Mouse (Mus musculus) thymus, postnatal 14 days (tissue): Measurements from ENCODE around the gene Fam214a.
A peak's percentile ranks its signal among the peaks of the same experiment; 100 is the strongest.

Source experiments
- DNase-seq: peaks from one replicate; pipeline ENCODE4 v3.0.0; 2021

Gene Fam214a

DNA sequence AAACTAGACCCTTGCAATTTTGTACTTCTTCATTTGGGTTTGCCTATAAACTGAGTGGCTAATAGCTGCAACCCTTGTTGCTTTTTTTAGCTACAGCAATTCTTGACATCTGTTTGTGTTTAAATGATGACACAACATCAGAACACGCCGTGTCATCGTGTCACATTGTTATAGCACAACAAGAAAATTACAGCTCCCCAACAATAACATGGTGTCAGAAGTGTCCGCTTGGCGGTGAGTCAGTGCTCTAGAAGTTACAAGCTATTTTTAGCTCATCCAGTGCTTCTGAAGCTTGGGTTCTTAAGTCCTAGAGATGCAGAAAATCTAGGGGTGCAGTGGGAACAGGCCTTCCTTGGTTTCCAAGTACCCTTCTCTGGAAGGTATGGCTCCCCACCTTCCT is 578 bp upstream of the Fam214a start:
- no peak for DNase-seq

DNA sequence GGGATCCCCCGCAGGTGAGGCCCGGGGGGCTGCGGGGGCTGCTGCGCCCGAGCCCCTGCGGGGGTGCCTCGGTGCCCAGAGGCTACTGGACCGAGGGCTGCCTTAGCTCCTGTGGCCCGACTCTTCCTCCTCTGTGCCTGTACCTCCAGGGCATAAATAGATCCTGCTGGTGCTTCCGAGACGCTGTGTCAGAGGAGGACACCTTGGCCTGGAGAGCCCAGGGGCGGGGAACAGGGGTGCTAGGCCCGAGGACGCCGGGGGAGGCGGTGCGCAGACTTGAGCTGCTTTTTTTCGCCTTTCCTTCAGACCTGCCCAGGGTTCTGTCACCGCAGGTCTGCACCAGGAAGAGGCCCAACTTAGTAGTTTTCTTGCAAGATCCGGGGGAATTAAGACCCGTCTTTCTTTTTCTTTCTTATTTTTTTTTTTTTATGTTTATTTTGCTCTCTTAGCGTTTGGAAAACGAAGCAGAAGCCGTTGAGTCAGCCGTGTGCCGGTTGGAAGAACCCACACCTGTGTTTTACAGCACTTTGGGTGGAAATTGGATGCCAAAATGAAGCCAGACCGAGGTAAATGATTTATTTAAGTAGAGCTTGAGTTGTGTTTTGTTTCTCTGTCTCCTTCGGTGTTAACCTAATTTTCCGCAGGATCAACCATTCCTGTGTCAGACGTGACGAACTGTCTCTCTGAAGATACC is 728 bp downstream of the Fam214a start:
- peak; percentile 85 for DNase-seq

DNA sequence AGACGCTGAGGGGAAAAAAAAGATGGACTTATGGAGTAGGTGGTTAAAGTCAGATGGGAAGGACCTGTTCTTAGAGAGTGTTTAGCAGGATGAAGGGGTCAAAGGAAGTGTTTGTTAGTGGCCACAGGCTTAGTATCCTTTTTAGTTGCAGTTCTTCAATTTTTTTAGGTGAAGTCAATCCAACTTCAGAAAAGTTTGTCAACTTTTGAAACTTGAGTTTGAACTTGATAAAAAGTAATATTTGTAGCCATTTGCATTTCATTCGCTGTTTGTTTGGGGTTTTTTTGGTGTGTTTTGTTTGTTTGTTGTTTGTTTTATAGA is 1.2 kb downstream of the Fam214a start:
- DNase-seq, result no peak

DNA sequence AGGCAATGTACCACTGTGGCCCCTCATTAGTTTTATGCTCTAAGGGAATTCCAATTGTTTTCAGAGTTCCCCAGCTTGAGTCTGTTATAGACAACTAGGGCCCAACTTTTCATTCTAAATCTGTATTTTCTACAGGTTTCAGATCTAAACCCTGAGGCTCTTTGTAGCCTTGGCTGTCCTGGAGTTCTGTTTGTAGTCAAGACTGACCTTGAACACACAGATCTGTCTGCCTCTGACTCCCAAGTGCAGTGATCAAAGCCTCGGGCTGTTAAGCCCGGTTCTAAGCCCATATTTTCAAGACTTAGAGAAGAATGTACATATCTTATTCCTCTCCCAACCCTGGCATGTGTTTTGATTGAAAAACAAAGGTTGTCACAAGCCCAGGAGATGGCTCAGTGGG is 1.7 kb downstream of the Fam214a start:
- no peak for DNase-seq

DNA sequence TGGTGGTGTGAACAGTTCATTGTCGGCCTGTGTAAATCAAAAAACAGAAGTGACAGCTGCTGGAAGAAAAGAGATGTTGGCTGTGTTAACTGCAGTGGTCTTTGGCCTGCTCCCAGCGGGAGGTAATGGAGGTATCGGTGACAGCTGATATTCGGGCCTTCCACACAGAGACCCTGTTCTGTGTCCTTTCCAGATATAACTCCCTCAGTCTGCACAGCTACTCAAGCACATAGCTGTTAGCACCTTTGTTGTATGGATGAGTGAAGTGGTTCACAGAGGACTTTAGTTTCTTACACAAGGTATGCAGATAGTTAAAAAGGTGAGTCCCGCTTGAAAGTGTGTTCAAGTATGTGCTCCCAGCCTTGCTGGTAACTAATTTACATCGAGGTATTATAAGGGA is 7.9 kb downstream of the Fam214a start:
- DNase-seq, result no peak

DNA sequence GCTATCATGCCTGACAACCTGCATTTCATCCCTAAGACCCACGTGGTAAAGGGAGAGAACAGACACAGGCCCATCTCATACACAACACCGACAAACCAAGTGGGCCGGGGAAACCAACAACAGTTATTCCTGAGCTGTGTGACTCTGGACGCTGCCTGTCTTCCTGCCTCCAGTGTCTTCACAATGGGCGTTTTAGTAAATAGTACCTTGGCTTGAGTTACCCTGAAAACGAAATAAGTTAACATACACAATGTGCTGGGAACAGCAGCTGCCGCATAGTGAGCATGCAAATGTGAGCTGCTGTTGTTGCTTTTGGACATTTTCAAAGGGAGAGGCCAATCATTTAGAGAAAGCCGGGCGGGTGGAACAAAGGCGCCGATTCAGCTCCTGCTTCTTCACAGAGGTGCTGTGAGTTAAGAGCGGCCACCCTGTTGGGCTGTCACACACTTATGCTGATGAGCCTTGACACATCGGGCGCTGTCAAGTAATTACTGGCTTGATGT is 8.4 kb downstream of the Fam214a start:
- DNase-seq, result no peak

DNA sequence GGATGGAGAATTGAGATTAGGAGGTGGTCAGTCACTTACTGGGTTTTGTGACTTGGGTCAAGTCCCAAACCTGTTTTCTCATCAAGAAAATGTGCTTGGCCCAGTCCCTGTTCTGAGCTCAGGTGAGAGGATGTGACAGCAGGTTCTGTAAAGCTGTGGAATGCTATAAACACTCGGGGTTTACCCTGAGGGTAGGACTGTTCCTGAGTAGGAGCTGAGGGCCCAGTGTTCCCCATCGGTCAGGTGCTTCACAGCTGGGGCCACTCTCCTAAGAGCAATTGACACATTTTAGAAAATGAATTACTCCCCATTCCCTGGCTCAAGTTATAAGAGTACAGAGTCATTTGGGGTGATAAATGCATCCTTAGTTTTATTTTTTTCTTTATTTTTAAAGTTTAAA is 11.3 kb downstream of the Fam214a start:
- no peak for DNase-seq

DNA sequence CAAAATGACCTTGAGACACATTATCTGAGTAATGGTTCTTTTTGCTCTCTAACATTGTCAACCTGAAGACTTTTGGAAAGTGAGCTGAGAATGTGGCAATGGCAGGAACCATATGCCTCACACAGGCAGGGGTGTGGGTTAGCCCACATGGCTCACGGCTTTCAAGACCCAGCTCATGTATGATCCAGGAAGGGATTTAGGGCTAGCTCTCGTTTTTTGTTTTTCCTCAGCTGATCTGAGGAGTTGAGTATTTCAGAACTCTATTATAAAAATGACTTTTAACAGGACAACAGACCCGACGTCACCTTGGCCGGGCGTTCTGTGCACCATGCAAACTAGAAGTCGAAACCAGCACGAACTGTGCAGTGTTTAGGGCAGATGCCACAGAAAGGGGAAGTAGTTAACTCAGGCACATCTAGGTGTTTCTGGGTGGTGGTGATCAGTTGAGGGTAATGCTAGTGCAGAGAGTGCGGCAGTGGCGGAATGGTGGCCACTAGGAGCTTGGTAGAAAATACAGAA is 12.2 kb downstream of the Fam214a start:
- DNase-seq, result no peak

DNA sequence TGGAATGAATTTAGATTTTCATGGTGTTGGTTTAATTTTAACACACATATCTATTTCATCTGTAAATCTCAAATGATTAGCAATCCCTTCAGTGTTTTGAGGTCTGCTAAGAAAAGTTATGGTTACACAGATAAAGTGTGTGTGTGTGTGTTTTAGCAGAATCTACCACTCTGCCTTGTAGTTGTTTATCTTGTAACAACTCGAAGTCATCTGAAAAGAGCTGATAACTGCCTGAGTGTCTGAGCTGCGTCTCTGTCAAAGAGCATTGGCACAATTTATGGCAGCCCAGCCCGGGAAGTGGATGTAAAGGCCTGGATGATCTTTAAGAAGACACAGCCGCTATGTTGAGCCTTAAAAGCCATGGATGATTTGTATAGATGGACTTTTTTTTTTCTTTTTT is 13.5 kb downstream of the Fam214a start:
- no peak for DNase-seq

DNA sequence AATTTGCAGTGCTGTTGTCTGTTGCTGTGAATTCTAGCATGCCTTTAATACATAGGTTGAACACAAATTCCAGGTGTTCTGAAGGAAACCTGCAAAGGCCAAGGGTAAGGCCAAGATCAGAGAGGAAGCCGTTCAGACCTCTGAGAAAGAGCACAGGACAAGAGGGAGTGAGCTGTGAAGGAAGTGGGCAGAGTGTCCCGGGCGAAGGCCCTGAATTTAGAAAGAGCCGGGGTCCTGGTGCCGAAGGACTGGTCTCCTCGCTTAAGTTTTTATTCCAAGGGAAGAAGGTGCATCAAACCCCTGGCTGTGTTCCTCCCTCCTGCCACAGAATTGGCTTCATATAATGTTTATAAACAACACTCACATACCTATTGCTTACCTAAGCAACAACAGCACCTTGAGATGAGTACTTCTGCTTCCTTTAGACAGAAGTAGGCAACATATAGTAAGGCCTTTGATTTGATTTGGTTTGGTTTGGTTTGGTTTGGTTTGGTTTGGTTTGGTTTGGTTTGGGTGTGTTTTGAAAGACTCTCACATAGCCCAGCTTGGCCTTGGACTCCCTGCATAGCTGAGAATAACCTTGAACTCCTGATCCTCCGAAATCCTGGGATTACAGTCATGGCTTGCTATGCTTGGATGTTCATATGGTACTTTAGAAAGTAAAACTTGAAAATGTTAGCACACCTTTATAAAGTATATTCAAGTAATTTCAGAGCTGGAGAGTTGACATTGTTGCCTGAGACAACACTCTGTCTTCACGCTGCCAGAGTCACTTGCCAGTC is 16.2 kb downstream of the Fam214a start:
- no peak for DNase-seq

DNA sequence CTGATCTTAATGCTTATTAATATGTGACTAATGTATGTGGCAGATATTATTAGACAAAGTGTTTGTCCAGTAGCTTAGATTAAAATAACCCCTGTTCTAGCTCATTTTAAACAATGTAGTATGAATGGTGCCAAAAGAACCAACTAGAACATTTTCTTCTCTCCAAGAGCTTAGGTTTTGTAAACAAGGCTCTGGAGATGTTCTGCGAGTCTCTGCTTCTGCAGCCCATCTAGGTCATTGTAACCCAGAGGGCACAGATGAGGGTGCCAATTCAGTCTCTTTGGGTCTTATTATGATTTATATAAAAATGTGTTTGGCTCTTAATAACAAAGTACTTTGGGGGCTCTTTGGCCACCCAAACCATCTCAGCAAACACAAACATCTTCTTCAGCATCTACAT is 17.9 kb downstream of the Fam214a start:
- no peak for DNase-seq

DNA sequence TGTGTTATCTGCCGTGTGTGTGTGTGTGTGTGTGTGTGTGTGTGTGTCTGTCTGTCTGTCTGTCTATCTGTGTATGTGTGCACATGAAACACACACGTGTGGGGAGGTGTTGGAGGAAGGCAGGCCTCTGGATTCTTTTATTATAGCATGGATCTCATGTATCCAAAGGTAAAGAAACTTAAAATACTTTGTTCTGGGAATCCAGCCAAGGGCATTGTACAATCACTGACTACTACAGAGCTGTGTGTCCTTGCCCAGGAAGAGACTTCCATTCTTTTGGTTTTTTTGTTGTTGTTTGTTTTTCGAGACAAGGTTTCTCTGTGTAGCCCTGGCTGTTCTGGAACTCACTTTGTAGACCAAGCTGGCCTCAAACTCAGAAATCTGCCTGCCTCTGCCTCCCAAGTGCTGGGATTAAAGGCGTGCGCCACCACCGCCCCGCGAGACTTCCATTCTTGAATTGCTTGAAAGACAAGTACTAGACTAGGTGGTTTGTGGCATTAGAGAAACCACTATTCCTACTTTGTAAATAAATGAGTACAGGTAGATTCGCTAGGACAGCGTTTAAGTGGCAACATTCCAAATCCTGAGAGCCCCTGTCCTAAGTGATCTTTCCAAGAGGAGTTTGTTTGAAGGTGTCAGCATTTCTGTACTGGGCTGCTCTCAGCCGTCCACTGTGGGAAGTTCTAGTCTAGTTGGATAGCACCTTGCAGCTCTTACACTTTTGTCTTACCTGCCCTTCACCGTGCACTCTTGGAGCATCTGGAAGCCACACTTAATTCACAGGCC is 18.7 kb downstream of the Fam214a start:
- DNase-seq, result no peak

DNA sequence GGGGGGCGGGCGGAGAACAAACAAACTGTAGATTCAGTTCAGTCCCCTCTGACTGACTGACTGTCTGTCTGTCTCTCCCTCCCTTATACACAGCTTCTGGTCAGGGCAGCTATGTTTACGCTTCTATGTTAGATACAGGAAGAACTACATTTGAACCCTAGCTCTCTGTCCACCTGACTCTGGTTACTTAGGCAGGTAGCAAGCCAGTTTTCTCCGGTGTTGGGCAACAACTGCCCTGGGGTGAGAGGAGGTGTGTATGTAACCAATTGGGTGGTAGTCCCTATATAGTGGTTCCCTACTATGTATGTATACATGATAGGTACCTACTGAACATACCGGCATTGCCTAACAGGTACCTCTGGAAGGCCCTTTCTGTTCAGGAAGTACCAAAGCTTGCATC is 20.1 kb downstream of the Fam214a start:
- no peak for DNase-seq

DNA sequence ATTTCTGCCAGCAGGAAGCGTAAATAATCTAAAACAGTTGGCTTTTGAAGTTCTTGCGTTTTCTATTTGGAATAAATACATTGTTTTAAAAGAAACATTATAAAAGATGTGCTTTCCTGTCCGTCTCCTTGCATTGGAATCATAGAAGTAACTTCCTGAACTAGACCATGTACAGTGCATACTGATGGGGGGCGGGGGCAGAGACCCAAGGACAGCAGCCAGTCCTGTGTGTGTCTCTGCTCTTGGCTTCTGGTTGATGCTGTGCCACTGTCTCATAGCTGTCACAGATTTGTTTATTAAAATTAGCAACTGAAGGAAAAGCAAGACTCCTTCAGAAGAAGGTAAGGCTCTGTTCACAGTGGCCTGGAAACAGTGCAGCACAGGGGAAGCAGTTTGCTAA is 20.5 kb downstream of the Fam214a start:
- no peak for DNase-seq

DNA sequence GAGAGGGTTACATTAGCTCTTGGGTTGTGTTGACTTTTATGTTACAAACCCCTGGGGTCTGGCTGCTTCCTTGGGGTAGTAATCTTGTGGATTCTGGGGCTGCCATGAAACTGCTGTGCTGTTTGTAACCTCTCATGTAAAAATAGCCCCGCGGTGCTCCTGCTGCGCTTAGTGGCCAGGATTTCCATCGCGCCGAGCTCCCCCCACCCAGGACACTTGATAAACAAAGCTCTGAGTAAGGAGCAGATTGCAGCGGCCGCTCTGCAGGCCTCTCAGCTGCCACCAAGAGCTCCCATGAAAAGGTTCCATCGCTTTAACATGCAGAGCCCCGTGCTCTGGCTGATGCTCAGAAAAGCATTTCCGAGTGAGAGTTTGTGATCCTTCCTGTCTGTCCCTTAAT is 22.1 kb downstream of the Fam214a start:
- DNase-seq, result peak; percentile 25

DNA sequence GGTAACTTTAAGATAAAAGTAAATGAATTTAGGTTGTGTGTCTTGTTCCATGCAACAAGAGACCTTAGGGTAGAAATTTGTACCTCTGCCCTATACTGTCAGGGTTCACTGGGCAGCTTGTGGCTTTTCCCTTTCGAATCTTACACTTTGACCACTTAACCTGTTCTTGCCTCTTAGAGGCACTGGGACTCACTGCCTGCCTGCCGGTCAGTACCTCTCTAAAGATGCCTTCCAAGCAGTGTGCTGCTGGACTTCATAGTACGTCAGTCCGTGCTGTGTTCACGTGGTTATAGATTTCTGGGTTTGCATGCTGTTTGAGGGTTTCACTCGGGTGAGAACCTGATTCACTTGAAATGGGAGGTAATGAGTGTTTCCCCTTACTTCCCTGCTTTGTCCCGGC is 22.7 kb downstream of the Fam214a start:
- DNase-seq, result no peak

DNA sequence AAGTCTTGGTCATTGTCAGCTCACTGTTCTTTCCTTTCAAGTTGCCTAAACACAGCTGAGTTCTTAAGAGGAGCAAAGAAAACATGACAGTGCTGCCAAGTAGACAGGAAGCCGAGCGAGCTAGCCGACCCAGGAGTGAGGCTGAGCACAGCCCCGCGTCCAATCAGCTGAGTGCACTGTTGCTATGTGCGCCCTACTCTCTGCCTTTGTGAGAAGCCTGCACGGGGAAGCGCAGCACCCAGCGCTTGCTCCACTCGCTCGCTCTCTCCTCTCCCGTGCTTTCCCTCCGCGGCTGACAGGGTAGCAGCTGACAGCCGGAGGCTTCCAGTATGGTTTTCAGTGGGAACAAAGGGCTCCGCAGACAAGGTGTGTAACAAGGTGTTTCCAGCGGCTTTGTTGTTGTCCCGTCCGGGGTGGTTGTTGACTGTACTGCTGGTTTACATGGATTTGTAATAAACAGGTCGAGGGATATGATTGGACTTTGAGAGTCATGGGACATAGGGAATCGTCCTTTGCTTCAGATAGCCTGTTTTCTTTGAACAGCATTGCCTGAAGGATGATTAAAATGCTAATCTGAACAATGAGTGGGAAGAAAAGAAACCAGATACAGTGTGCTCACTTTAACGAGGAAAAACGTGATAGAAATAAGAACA is 23.4 kb downstream of the Fam214a start:
- peak; percentile 91 for DNase-seq

DNA sequence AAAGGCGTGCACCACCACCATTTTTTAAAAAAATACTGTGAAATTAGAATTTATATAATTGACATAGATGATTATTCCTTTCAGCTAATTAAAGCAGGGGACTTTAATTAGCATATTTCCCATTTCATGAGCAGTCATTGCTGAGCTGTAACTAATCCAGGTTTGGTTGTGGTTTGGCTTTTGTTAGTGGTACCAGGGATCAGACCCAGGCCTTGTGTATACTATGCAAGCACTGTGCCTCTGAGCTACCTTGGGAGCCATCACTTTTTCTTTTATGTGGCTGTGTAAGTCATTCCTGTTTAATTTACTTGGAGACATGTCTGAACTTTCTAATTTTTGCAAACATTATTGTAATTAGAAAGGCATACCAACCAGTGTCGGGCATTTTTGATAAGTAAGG is 24.6 kb downstream of the Fam214a start:
- no peak for DNase-seq

DNA sequence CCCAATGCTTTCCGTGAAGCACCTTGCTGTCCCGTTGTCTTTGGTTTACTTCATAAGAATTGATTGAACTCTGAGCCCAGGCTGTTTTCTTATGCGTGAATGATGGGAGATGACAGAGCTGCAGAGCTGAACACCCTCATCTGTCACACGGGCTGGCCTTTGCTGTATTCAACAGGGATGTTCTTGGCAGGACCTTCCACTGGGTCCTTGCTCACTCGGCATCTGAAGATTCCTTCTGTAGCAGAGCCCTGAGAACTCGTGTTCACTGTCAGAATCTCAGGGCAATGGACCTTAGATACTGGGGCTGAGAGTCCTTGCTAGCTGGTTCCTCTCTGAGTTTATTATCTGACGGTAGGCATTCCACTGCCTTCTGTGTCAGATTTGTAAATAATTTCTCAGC is 25.3 kb downstream of the Fam214a start:
- no peak for DNase-seq

DNA sequence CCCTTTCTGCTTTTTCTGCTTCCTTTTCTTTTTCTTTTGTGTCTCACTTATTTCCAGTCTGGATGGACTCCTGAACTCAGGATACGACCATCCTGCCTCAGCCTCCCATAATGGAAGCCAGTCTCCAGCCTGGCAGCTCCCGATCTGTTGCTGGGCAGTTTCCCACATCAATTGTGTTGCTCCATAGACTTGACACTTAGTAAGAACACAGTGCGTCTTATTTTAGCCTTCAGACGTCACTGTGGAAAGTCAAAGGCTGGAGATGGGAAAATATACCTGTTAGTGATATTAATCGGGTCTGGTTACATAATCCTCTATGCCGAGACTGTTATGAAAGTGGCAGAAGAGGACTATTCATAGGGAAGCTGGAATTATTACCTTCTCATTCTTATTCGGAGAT is 26.2 kb downstream of the Fam214a start:
- DNase-seq, result no peak

DNA sequence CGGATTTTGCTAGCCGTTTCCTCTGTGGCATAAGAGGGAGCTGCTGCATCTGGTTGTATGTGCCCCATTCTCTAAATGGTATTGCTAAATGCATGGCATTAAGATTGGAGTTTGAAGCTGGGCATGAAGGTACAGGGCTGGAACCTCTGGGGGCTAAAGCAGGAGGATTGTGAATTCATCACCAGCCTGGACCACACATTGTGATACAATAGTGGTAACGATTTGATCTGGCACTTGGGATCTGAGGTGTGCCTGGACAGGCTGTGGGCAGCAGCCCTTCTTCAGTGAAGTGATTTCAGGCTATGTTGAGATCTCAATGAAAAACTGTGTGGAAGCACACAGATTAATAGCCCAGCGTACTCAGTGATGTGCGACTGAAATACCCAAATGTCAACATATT is 26.7 kb downstream of the Fam214a start:
- no peak for DNase-seq

DNA sequence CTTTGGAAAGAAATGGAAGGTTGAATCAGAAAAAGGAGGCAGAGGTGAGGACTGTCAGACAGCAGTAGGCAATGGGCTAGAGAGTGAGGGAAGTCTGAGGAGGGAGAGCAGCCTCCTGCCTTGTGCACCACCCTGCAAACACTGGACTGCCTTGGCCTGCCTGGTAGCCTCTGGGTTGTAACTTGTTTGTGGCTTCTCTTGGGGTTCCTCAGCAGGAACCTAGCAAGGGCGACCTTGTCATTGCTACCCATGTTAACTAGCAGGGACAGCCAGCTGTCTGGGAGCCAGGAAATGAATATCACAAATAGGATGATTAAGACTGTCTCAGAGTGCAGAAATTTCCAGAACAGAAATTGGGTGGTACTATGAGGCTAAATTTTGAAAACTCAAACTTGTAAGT is 27.2 kb downstream of the Fam214a start:
- DNase-seq, result no peak

DNA sequence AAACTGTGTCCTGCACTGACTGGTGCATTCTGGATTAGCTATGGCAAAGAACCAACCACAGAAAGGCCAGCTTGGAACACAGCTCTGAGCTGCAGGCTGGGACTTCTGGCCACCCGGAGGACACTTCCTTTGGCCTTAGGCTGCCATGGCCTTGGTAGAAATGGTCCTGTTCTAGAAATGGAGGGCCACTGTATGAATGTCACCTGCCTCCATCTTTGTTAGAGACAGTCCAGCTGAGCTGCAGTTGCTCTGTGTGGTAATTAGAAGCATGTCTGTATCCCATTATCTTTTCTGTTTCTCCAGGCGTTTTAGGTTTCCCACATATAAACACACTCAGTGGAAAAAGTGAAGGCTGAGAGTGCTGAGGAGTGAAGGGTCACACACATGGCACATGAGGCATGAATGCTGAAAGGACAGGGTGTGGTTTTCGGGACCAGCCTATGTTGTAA is 29.0 kb downstream of the Fam214a start:
- no peak for DNase-seq
